Mouse (Mus musculus) midbrain, embryonic 13.5 days (tissue): ENCODE measurements at regions not wholly inside any gene's neighbourhood (a gene's known extent, or its start where the extent isn't known, plus 50 kb on each side); places are given as distances from the start of the nearest gene placed in this dataset.

Experiments
- ATAC-seq: fragments of 200-750 bp; cut with Nextera tagmentation; 2 replicates; pipeline ENCODE4 v1.8.0; 2017; ENCODE audit warnings: mild to moderate bottlenecking, moderate TSS enrichment, moderate library complexity
- H3K27ac ChIP-seq: fragments of 300-500 bp; sonication (generic); 2 replicates; pipeline ENCODE4 v1.5.1; 2015; ENCODE audit warnings: inconsistent platforms, mild to moderate bottlenecking, moderate library complexity
- H3K27me3 ChIP-seq: fragments of 300-500 bp; sonication (generic); 2 replicates; pipeline ENCODE4 v1.6.1; 2015; ENCODE audit warnings: mild to moderate bottlenecking, inconsistent platforms
- H3K36me3 ChIP-seq: fragments of 300-500 bp; sonication (generic); 2 replicates; pipeline ENCODE4 v1.6.1; 2015; ENCODE audit warnings: mild to moderate bottlenecking, inconsistent platforms
- H3K4me1 ChIP-seq: fragments of 300-500 bp; sonication (generic); replicated peaks from 2 replicates; pipeline ENCODE4 v1.6.1; 2015; ENCODE audit warnings: inconsistent platforms
- H3K4me2 ChIP-seq: fragments of 300-500 bp; sonication (generic); replicated peaks from 2 replicates; pipeline ENCODE4 v1.6.1; 2015; ENCODE audit warnings: moderate library complexity, mild to moderate bottlenecking, inconsistent platforms
- H3K4me3 ChIP-seq: fragments of 300-500 bp; sonication (generic); replicated peaks from 2 replicates; pipeline ENCODE4 v1.5.1; 2015; ENCODE audit warnings: mild to moderate bottlenecking, inconsistent platforms
- H3K9ac ChIP-seq: fragments of 300-500 bp; sonication (generic); replicated peaks from 2 replicates; pipeline ENCODE4 v1.6.1; 2015; ENCODE audit warnings: mild to moderate bottlenecking, inconsistent platforms
- H3K9me3 ChIP-seq: fragments of 300-500 bp; sonication (generic); 2 replicates; pipeline ENCODE4 v1.6.1; 2016; ENCODE audit warnings: mild to moderate bottlenecking, inconsistent platforms
- WGBS: fragments of 180-500 bp; shearing (Covaris S2); methylation state at CpG from one replicate; pipeline ENCODE4 v1.1.7; 2015; 5-methylcytosine and 5-hydroxymethylcytosine counted together

DNA sequence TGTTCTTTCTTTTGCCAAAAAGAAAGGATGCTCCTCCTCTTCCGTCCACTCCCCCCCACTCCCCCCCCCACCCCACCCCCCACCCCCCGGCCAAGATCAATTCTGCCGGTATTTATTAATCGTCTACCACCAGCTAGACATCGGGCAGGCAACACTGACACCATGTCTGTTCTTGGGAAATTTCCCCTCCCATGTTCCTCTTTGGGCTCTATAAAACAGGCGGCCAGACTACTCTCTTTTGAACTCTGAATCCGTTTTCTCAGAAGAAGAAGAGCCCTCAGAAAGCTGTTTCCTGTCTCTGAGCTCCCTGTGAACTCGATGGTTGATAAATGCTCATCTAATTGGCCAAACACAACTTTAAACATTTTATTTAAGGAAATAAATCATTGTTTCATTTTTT, 179.5 kb upstream of the Runx1 start:
- no peak for ATAC-seq
- H3K36me3 ChIP-seq = no peaks in the 10 kb centered on the region
- H3K27me3 ChIP-seq = 0 out of 2 replicates have a peak, but pooled peaks cover 4% of the 10 kb centered on the region
- no peak overlapping the region for H3K9ac ChIP-seq
- peaks cover 11% of the 10 kb centered on the region for H3K4me1 ChIP-seq
- no peak overlapping the region for H3K27ac ChIP-seq
- H3K9me3 ChIP-seq = no peaks in the 10 kb centered on the region
- WGBS = 13% methylated on average over 8 of the region's 8 CpGs
- H3K4me3 ChIP-seq = no peak overlapping the region
- no peak overlapping the region for H3K4me2 ChIP-seq

GRCm38 (mm10) chr16:93003830-93004229, 177.9 kb upstream of the Runx1 start:
- H3K27ac ChIP-seq = no peak overlapping the region
- no peak overlapping the region for H3K9ac ChIP-seq
- no peak overlapping the region for H3K4me3 ChIP-seq
- H3K9me3 ChIP-seq = no peaks in the 10 kb centered on the region
- ATAC-seq = no peak
- 0 out of 2 replicates have a peak, but pooled peaks cover 4% of the 10 kb centered on the region for H3K27me3 ChIP-seq
- peaks cover 11% of the 10 kb centered on the region for H3K4me1 ChIP-seq
- no peak overlapping the region for H3K4me2 ChIP-seq
- no peaks in the 10 kb centered on the region for H3K36me3 ChIP-seq
- 88% methylated on average over 4 of the region's 4 CpGs for WGBS

- no peaks in the 10 kb centered on the region for H3K4me1 ChIP-seq
- no peak overlapping the region for H3K27ac ChIP-seq
- no peaks in the 10 kb centered on the region for H3K27me3 ChIP-seq
- no peak overlapping the region for H3K9ac ChIP-seq
- WGBS = 86% methylated on average over 3 of the region's 3 CpGs
- H3K9me3 ChIP-seq = no peaks in the 10 kb centered on the region
- H3K36me3 ChIP-seq = no peaks in the 10 kb centered on the region
- no peak overlapping the region for H3K4me2 ChIP-seq
- no peak for ATAC-seq
- H3K4me3 ChIP-seq = no peak overlapping the region
Observed at GRCm38 (mm10) chr16:92998689-92999088, 172.7 kb upstream of the Runx1 start.

DNA sequence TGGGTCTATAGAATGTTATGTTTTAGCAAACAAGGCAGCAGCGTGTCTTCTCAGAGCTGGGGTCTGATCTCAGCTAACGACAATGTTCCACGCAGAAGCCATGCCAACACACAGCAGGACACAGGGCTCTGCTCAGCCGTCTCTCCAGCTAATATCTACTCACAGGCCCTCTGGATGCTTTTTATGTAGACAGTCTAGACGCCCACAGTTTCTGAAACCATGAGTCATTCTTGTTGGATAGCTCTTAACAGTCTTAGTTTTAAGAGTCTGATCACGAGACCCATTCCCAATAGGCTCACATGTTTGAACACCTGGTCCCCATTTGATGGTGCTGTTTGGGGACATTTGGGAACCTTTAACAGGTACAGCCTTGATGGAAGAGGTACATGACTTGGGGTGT, 171.7 kb upstream of the Runx1 start:
- WGBS = 80% methylated on average over 6 of the region's 6 CpGs
- Histone ChIP-seq H3K4me1 (no peaks in the 10 kb centered on the region), H3K4me3 (no peak overlapping the region), H3K9ac (no peak overlapping the region), H3K4me2 (no peak overlapping the region), H3K36me3 (no peaks in the 10 kb centered on the region), H3K9me3 (no peaks in the 10 kb centered on the region), H3K27ac (no peak overlapping the region), H3K27me3 (no peaks in the 10 kb centered on the region)
- no peak for ATAC-seq

GRCm38 (mm10) chr16:92995993-92996350, 170.0 kb upstream of the Runx1 start:
- H3K27ac ChIP-seq = no peak overlapping the region
- WGBS = 92% methylated on average over 4 of the region's 4 CpGs
- H3K4me3 ChIP-seq = no peak overlapping the region
- ATAC-seq = no peak
- no peak overlapping the region for H3K9ac ChIP-seq
- no peaks in the 10 kb centered on the region for H3K27me3 ChIP-seq
- 0 out of 2 replicates have a peak, but pooled peaks cover 3% of the 10 kb centered on the region for H3K4me1 ChIP-seq
- no peaks in the 10 kb centered on the region for H3K36me3 ChIP-seq
- H3K9me3 ChIP-seq = no peaks in the 10 kb centered on the region
- no peak overlapping the region for H3K4me2 ChIP-seq

- Histone ChIP-seq H3K4me1 (0 out of 2 replicates have a peak, but pooled peaks cover 3% of the 10 kb centered on the region), H3K9ac (no peak overlapping the region), H3K9me3 (no peaks in the 10 kb centered on the region), H3K4me2 (no peak overlapping the region), H3K4me3 (no peak overlapping the region), H3K27ac (no peak overlapping the region), H3K27me3 (no peaks in the 10 kb centered on the region), H3K36me3 (no peaks in the 10 kb centered on the region)
- ATAC-seq = no peak
- WGBS = 77% methylated on average over 13 of the region's 13 CpGs
Observed at GRCm38 (mm10) chr16:92995132-92995992, 169.4 kb upstream of the Runx1 start.

GRCm38 (mm10) chr16:92992876-92993275, 166.9 kb upstream of the Runx1 start:
- Histone ChIP-seq H3K9ac (no peak overlapping the region), H3K4me3 (no peak overlapping the region), H3K4me2 (no peak overlapping the region), H3K27ac (no peak overlapping the region), H3K27me3 (no peaks in the 10 kb centered on the region), H3K36me3 (no peaks in the 10 kb centered on the region), H3K4me1 (0 out of 2 replicates have a peak, but pooled peaks cover 3% of the 10 kb centered on the region), H3K9me3 (no peaks in the 10 kb centered on the region)
- ATAC-seq = no peak
- whole genome bisulfite sequencing = 69% methylated on average over 3 of the region's 3 CpGs

DNA sequence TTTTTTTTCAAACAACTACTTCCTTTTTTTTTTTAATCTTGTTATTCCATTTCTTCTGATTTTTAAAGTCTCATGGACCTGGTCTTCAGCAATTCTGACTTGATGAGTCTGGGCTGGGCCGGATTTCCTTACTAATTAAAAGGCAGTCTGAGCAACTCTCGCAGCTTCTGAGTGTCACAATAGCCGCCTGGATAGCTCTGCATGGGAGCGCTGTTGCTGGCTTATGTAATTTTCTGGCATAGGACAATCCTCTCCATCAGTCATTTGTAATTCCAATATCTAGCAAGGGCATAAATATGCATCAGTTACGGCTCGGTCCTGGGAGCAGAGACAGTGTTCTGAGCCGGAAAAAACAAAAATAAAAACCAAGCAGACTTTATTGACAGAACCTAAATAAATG, 165.5 kb upstream of the Runx1 start:
- Histone ChIP-seq H3K4me1 (peaks cover 5% of the 10 kb centered on the region; the same call in 1 of the 2 replicates), H3K36me3 (no peaks in the 10 kb centered on the region), H3K4me3 (no peak overlapping the region), H3K9ac (no peak overlapping the region), H3K9me3 (no peaks in the 10 kb centered on the region), H3K27ac (no peak overlapping the region), H3K27me3 (no peaks in the 10 kb centered on the region), H3K4me2 (no peak overlapping the region)
- 10% methylated on average over 7 of the region's 7 CpGs for WGBS
- ATAC-seq = peak; percentile 58; the same call in 1 of the 2 replicates

GRCm38 (mm10) chr16:92988416-92988815, 162.5 kb upstream of the Runx1 start:
- no peaks in the 10 kb centered on the region for H3K9me3 ChIP-seq

DNA sequence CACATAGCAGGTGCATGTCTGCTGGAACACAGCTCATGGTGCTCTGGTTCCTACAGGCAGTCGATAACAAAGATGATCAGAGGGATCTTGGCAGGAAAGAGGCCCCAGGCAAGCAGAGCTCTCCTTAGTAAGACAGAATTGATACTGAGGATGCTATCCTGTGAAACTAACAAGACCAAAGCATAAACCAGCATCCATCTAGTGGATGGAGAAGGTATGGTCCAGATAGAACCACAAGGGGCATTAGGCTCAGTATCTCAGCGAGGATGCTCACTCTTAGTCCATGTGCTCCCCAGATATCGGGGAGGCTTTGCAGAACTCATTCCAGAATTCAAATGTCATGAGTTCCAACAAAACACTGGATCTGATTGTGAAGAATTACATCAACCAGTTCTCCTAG, 162.1 kb upstream of the Runx1 start:
- ATAC-seq = no peak
- H3K4me1 ChIP-seq = peaks cover 15% of the 10 kb centered on the region
- H3K36me3 ChIP-seq = no peaks in the 10 kb centered on the region
- H3K27ac ChIP-seq = no peak overlapping the region
- H3K4me2 ChIP-seq = no peak overlapping the region
- WGBS = 94% methylated on average over 3 of the region's 3 CpGs
- no peak overlapping the region for H3K4me3 ChIP-seq
- H3K27me3 ChIP-seq = no peaks in the 10 kb centered on the region
- no peaks in the 10 kb centered on the region for H3K9me3 ChIP-seq
- no peak overlapping the region for H3K9ac ChIP-seq

More at GRCm38 (mm10) chr16:92988416-92988815, 162.5 kb upstream of the Runx1 start:
- Histone ChIP-seq H3K4me2 (no peak overlapping the region), H3K36me3 (no peaks in the 10 kb centered on the region), H3K4me3 (no peak overlapping the region), H3K27ac (no peak overlapping the region), H3K9ac (no peak overlapping the region), H3K4me1 (peaks cover 15% of the 10 kb centered on the region), H3K27me3 (no peaks in the 10 kb centered on the region)
- no peak for ATAC-seq
- WGBS = 63% methylated on average over 1 of the region's 1 CpGs

DNA sequence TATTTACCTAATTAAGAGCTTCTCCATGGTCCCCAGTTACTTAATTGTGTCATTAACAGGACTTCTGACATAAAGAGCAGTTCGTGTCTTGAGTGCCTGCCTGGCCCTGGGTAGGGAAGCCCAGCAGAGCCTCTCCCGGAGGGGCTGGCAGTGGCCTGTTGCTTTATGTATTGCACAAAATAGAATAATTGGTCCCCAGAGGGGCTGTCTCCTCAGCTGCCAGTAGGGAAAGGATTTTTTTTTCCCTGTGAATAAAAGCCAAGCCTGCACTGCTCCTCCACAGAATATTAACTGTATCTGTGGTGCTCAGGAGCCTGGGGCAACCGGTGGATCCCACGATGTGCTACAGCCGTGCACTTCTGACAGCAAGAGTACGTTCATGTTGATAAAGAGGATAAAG, 159.8 kb upstream of the Runx1 start:
- Histone ChIP-seq H3K36me3 (no peaks in the 10 kb centered on the region), H3K4me1 (peaks cover 12% of the 10 kb centered on the region), H3K27ac (no peak overlapping the region), H3K9me3 (no peaks in the 10 kb centered on the region), H3K27me3 (no peaks in the 10 kb centered on the region), H3K4me3 (no peak overlapping the region), H3K4me2 (no peak overlapping the region), H3K9ac (no peak overlapping the region)
- 30% methylated on average over 6 of the region's 6 CpGs for WGBS
- ATAC-seq = peak; percentile 80

DNA sequence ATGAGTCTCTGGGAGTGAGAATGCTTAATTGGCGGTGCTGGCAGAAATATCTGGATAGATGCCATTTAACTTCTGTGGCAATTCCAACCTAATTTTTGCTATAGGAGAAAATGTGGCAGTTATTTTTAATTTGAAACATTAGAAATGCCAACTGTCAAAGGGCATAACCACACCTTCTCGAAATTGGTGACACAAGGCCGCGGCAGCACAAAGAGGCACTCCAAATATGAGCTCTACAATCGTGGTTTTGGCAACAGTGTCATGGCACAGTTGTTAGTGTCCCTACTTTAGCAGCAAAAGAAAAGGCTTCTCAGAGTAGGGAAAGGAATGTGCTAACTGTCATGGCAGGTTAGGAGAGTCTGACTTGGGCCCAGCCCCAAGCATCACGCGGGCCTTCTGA, 157.0 kb upstream of the Runx1 start:
- no peak for ATAC-seq
- Histone ChIP-seq H3K27ac (no peak overlapping the region), H3K4me3 (no peak overlapping the region), H3K4me1 (peaks cover 12% of the 10 kb centered on the region), H3K9me3 (no peaks in the 10 kb centered on the region), H3K36me3 (no peaks in the 10 kb centered on the region), H3K9ac (no peak overlapping the region), H3K27me3 (no peaks in the 10 kb centered on the region), H3K4me2 (no peak overlapping the region)
- WGBS = 92% methylated on average over 7 of the region's 7 CpGs
